Mouse (Mus musculus) embryonic stem cell, embryonic (primary cell): Measurements from ENCODE around the gene Axdnd1.

Experiments
- CTCF ChIA-PET, 4 experiments: fragments of 300-600 bp in 2 of 4; fragments of 350-600 bp in 2 of 4; sonication (Branson Sonifier 250); formaldehyde crosslinking; loops; one replicate each; lab custom pipeline; 2022; ENCODE audit warnings: inconsistent platforms in 2 of 4; lab: Charles Lee
- POLR2A ChIA-PET, 4 experiments: fragments of 300-600 bp in 2 of 4; fragments of 350-600 bp in 2 of 4; sonication (Branson Sonifier 250); formaldehyde crosslinking; loops; one replicate each; lab custom pipeline; 2022; ENCODE audit warnings: antibody characterized with exemption in 4 of 4, inconsistent platforms in 1 of 4; lab: Charles Lee

The Axdnd1 gene

DNA sequence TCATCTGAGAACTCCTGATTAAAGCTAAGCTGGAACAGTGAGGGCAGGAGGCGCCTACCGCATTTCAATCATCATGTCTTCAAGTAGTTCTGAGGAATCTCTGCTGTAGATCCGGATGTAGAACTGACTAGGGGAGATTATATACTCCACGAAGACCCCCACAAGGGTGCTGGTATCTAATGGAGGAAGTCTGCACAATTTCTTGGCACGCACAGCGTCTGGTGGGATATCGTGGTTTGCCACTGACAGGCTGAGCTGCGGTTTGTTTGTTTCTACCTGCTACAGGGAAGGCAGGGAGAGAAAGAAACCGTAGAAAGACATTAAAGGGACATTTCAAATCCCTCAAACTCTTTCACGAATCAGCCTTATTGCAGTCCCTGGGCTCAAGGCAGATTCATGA is 136.8 kb downstream of the Axdnd1 start:
- POLR2A ChIA-PET: no interaction called here
- CTCF ChIA-PET: interaction anchor here in 1 of 4 experiments (0.6 kb wide), 1 partner anchor 18 kb away, joined by 4 read pairs; no protein-coding TSS in a partner anchor

- ChIA-PET CTCF (no interaction called here), POLR2A (no interaction called here)
Observed at GRCm38 (mm10) chr1:156280131-156280530, 140.8 kb downstream of the Axdnd1 start.

GRCm38 (mm10) chr1:156273647-156274046 is 147.3 kb downstream of the Axdnd1 start:
- CTCF ChIA-PET: interaction anchor here in 1 of 4 experiments (0.5 kb wide), 1 partner anchor 202 kb away, joined by 10 read pairs; no protein-coding TSS in a partner anchor
- POLR2A ChIA-PET: interaction anchor here in 1 of 4 experiments (1.0 kb wide), 1 partner anchor 57 kb away, joined by 3 read pairs; no protein-coding TSS in a partner anchor
